Mouse (Mus musculus) layer of hippocampus, postnatal 25 days (tissue): ENCODE measurements around the gene Ghitm. TPM values are rescaled to one million over a fixed set of nuclear protein-coding genes. Genes with fewer than 3 reads are reported as not detected.
A peak's percentile ranks its signal among the peaks of the same experiment; 100 is the strongest.
"Not testable (repeated sequence)": the region's sequence is repeated elsewhere in the genome, so short reads cannot be mapped to it uniquely, and the experiment has no call there.

ENCODE experiments used
- DNase-seq, 2 experiments: peaks; one replicate each; pipeline ENCODE4 v3.0.0; 2022; ENCODE audit warnings: mixed read lengths in 2 of 2, low spot score in 1 of 2; ENCODE audit errors: extremely low spot score in 1 of 2
- total RNA-seq, 2 experiments: library from RNA; stranded (reverse); gene quantifications; 2 replicates each; pipeline ENCODE4 v1.2.3; 2021

Gene Ghitm
- 100 to 1,000 TPM; 394 to 397 TPM for total RNA-seq

GRCm38 (mm10) chr14:37135127-37135593, at the start of gene Ghitm:
Ghitm (minus strand) TSS chr14:37135272.
- peak; percentile 85 to 92 for DNase-seq

GRCm38 (mm10) chr14:37184871-37185270, 49.8 kb upstream of the Ghitm start:
- DNase-seq, result no peak

DNA sequence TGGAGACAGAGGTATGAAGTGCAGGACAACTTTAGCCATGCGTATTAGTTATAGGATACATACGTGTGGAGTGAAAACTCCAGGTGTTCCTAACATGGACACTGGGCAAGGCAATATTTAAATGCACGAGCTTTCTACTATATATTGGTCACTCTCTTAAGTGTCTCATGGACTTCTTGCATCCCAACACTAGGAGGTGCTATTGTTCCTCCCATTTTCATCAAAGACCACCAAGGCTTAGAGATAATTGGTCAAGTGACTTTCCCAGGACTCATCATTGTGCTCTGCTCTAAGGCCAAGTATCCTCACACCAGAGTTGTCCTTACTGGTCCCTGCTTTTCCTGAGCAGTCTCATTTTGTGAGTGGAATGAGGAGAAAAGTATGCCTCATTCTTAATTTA, 39.4 kb upstream of the Ghitm start:
- no peak for DNase-seq

- peak in 1 of 2 experiments; percentile 6 for DNase-seq
These were observed 30.3 kb upstream of the Ghitm start for GRCm38 (mm10) chr14:37165266-37165926.

DNA sequence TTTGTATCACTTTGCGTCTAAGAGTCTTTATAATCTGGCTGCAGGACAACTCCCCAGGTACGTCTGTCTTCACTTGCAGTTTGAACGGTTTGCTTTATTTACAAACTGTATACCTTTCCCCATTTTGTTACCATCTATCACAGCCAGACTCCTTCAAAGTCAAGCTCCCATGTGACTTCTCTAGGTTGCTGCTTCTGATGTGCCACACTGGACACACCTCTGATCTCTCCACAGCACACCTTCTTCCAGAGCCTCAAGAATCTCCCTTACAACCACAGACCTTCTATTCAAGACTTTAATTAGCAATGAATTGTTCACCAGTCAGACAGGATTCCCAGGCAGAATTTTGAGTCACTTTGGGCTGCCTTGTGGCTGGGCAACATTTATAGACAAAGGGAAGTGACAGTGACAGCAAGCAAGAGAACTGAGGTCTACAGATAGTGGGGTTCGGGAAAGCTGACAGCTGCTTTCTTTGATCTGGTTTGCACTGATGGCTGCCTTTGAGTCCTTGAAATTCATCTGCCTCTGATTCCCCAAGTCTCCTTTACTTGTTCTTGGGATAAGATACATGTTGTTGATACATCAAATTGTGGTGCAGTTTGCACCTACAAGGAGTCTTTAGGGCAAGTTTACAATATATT, 29.4 kb upstream of the Ghitm start:
- no peak for DNase-seq

GRCm38 (mm10) chr14:37163277-37163956, 28.3 kb upstream of the Ghitm start:
- DNase-seq, result no peak

DNA sequence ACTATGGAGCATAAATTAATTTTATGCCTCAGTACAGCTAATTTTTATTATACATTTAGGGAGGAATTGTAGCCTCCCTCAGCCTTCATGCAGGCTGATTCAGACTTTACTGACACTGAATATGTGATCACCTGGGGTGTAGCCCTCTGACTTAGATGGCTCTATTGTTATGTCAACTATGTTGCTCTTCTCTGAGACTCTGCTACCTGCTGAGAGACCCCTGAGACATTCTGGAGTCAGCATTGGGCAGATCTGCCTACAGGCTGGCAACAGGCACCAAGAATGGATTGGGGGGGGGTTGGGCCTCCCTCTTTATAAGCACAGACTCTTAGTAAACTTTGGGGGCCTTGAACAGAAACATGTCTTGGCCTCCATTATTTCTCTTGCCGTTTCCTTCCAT, 19.3 kb upstream of the Ghitm start:
- DNase-seq, result no peak

DNA sequence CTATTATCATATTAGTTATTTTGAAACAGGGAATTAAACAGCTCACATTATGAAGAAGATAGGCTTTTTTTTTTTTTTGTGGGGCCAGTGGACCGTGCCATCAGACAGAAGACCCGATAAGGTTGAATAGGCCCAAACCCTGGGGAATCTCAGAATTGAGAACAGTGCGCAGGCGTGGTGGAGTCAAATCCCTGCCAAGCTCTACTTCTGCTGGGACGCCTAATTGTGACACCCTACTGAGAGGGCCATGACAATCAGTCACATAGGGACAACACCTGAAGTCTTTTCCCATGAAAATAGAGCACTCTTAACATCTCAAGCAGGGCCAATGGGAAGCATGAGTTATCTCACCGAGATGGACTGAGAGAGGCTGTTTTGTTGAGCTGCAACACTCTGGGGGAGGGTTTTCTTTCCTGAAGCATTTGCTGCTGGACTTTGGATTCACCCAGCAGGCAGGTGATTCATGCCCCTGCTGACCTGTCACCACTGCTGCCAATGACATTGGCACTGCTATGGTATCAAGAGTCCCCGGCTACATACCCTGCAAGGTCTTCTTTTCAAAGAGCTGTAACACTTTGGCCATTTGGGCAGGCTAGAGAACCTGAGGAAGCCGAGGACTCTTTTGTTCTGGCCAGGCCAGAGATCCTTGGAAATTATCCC, 4.1 kb upstream of the Ghitm start:
- DNase-seq, result no peak

GRCm38 (mm10) chr14:37137596-37137995, 2.5 kb upstream of the Ghitm start:
- DNase-seq, result not testable (repeated sequence)

DNA sequence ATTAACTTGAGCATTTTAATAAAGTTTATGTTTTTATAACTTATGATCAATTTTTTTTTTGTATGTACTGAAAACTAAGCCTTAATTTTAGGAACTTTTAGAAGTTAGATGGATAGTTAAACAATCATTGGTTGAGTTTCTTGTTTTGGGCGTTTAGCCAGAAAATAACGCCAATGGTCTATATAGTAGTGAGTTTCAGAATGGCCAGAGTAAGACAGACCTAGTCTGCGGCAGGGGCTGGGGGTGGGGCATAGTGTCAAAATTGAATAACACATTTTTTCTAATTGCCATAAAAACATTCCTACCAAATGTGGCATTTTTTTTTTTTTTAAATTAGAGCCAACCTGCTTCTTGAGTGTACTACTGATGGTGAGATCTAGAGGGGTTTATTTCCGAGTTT, 1.0 kb upstream of the Ghitm start:
- no peak for DNase-seq

DNA sequence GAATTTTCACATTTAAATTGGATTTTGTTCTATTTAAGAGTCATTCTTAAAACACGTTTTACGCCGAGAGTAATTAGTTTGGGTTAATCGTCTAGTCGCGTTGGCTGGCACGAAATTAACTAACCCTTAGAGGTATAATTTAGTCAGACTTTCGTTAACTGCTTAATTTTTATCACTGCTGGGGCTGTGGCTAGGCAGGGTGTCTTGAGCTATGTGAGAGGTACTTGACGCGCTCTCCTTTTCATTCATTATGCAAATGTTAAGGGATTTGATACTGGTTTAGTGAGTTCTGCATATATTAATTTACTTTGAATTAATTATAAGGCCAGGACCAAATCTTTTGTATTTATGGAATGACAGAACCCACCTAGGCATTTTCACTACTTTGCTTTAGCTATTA, 599 bp upstream of the Ghitm start:
- no peak for DNase-seq

DNA sequence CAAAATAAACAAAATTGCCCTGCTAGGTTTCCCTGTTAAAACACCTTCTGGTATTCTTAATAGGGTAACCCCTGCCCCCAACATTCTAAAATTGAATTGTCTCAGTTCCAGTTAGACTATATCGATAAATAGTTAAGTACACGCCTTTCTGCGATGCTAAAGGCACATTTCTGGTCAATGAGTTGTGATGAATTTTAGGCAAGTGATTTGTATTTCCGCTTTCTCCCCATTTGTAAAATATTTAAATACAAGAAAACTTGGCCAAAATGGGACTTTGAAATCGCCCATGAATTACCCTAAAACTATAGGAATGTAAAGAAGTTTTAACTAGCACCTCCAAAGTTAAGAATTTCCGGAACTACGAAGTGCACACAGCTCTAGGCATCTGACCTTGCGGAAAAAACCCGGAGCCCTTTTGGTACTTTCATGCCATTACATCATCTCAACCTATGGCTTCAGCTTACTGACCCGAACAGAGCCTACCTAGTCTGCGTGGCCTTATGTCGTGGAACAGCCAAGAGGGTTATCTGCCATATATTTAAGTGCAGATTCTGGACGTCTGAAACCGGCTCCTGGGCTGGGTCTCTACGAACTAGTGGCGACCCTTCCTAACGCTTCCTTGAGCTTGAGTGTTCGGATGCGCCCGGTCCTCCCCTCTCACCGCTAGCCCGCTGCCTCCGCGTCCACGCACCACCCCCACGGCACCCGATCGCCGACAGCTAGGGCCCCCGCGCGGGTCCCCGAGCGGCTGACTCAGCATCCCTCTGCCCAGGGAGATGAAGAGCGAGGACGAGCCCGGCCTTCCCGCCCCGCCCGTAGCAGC, 557 bp downstream of the Ghitm start:
- no peak for DNase-seq

GRCm38 (mm10) chr14:37127652-37128051, 7.4 kb downstream of the Ghitm start:
- peak in 1 of 2 experiments; percentile 63 for DNase-seq

DNA sequence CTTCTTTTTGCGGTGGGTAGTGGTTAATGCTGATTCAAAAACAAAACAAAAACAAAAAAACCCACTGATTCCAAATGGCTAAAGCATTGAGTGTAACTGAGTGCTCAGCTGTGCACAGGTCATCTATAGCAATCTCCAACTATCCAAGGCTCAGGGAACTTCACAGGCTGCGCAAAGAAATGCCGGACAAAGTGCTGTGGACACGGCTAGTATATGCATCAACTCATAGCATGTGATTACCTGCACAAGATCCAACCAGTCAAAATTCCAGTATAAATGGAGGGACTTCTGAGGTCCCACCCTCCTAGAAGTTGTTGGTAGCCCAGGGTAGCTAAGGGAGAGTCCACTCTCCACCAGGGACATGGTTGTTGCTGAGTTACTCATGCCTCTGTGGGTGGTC, 15.8 kb downstream of the Ghitm start:
- DNase-seq, result no peak

DNA sequence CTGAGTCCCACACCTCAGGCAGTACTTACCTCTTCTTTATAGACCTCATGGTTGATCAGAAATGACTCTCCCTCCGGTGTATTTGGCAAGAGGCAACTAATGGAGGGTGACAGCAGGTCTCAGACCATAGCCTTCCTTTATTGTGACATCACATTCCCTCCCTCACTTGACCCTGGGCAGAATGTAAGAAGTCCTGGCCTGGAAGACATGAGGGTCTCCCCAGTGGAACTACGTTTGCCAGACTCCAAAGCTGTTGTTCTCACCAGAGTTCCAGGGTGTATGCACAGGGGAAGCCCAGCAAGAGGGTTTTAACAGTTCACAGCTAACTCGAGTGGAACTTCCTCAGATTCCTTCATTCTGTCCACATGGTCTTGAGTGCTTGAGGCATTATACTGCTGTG, 21.1 kb downstream of the Ghitm start, which contains the start of gene 2610528A11Rik:
Gene 2610528A11Rik (minus strand): TSS at position 101 of the 400 bp plus-strand sequence.
- no peak for DNase-seq

DNA sequence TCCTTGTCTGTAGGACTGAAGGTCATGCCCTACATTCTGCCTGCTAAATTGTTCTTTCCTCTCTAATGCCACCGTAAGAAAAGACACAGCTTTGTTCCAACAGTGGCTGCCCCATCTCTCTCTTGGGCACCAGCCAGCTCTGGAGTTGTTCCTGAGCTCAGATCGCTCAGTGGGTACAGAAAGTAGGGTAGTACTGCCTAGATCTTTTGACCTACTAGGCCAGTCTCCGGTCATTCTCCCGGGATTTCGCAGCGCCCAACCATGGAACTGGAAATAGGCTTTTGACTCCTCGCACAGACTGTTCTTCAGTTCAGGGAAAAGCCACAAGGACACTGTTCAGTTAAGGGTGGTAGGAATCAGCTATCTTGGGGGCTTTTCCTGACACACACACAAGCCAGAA, 22.1 kb downstream of the Ghitm start:
- no peak for DNase-seq

- DNase-seq, result no peak
These were observed 23.7 kb downstream of the Ghitm start for GRCm38 (mm10) chr14:37111371-37111770.

DNA sequence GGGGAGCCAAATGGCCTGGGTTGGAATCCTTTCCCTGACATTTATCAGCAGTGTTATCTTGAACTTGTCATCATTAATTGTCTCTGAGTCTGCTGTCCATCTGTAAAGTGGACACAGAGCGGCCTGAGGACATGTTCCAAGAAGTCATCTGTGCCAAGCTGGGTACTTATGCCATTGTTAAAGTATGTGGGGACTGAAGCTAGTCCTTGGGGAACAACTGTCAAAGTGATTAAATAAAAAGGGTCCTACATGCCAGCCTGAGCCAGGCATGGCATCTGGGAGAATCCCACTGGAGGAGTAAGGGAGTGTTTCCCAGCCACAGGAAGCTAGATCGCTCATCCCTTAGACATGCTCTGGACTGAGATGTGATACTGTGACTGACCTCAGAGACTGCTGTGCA, 24.6 kb downstream of the Ghitm start:
- no peak for DNase-seq

DNA sequence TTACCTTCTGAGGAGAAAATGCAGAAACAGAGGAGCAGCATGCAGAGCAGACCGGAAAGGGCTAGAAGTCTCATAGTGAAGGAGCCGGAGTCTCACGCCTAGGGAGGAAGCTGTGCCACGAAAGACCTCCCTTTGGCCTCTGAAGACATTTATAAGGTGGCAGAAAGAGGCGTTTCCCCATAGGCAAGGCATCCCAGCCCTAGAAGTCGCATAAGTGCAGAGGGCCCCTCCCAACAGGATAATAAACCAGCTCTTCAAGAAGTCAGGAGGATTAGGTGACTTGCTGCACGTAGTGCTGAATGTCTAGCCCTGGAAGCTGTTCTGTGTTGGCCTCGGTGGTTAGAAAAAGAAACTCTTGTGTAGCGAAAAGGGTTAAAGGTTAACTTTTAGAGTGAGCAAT, 25.1 kb downstream of the Ghitm start:
- DNase-seq, result no peak

GRCm38 (mm10) chr14:37109460-37109859, 25.6 kb downstream of the Ghitm start:
- no peak for DNase-seq
